Mouse (Mus musculus) layer of hippocampus, adult 9-10 months (tissue): Measurements from ENCODE around the gene Mettl21a.
"Not testable (repeated sequence)": the region's sequence is repeated elsewhere in the genome, so short reads cannot be mapped to it uniquely, and the experiment has no call there.

Source experiments
- DNase-seq: peaks from one replicate; pipeline ENCODE4 v3.0.0; 2022; ENCODE audit warnings: low spot score

Mettl21a gene

DNA sequence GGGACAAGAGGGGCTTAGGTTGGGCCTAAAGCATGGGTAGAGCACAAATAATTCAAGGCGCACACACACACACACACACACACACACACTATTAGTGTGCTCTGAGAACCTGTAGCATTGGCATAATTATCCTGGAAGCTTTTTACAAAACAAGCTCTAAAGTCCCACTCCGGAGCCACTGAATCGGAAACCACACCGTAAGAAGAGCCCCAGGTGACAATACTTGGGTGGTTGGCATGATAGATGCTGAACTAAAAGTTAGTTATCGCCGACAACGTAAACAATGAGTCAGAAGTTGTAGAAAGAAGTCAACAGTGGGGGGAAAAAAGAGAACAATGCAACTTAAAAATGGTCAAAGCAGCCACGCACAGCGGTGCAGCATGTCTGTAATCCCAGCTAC is 2.7 kb downstream of the Mettl21a start:
- no peak for DNase-seq

DNA sequence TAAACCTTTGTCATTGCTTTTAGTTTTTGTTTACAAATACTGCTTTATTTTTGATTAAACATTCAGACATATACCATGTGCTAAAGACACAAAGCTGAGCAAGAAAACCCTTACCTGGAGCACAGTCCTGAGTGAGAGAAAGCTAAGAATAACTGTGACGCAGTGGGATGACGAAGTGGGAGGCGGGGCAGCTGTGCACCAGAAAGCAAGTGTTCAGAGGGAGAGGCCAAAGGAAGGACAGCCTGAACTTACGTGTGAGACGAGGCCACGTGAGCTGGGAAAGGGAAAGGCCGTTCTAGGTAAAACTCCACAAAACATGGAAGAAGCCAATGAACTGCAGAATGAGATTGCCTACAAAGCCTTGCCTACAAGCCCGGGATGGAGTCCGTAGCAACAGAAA is 7.1 kb downstream of the Mettl21a start:
- DNase-seq = no peak

DNA sequence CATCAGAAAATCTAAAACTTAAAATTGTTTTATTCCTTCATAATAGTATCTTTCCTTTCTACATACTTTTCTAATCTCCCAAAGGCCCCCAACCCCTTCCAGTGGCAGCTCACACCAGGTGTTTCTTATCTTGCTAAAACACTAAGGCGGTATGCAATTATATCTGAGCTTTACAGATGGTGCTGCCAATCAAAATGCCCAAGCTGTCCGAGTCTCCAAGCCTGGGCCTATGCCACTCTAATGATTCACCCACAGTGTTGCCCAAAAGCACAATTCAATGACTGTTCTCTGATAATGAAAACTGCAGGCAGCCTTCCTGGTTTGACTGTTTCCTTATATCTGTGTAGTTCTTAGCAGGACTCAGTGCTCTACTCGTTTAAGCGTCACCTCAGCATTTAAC is 7.9 kb downstream of the Mettl21a start:
- no peak for DNase-seq

DNA sequence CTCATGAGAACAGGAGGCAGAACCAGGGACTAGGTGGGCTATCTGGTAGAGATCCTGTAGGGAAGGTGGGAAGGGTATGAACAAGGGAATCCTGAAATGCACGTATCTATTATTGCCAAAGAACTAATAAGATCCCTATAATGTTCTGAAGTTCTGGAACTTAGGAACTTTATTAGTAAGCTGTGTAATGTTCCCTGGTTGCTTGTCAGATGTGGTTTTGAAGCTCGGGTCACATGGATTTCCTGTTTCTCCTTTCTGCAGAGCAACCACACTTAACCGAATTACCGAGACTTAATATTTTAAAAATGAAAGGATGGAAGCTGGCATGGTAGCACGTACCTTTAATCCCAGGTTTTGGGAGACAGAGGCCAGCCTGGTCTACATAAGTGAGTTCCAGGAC is 13.7 kb downstream of the Mettl21a start:
- DNase-seq = no peak

DNA sequence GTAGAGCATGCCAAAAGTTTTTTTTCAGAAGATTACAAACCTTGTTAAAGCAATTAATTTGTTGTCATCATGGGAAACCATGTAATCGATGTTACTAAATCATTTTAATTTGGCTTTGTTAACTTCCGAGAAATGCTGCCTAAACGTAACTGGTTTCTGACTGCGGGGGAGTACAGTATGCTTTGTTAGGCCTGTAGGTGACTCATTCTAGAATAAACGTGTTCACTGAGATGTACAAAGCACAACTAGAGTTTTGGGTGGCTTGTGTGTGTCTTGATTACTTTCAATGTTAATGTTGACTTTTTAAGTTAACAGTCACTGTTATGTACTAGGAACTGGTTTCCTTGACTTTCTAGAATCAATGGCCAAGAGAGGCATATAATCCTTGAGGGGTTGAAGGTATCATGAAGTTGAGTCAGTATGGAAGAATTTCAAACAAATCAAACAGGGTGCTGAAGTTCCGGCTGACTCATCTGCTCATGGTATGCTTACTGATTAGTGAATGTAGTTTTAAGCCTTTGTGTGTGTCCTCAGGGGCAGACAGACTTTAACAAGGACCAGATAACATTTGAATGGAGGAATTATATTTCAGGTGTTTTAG is 15.7 kb downstream of the Mettl21a start:
- DNase-seq = no peak

DNA sequence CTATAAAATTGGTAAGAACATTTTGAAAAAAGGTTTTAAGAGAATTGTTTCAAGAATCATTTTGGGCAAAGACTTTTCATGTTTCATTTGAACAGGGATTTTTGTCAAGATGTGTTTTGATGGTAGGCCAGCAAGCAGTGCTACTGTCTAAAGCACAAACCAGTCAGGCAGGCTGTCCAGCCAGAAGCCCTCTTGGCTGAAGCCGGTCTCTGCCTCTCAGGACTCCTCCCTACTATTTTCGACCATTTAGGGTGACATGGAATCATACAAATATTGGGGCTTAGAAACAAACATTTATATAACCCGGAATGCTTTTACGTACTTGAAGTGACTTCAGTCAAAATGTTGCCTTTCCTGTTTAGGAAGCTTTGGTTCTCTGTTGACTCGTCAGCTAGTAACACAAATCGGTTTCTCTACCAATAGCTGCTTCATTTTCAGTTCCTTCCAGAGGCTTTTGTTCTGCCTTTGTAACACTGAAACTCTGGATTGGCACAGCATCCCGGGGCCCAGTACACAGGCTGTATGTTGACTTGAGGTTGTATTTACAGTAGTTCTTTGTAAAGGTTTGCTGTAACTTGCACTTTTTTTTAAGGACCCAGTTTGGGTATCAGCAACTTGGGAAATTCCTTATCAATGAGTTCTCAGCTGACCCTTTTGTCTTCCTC is 16.5 kb downstream of the Mettl21a start:
- DNase-seq = no peak

DNA sequence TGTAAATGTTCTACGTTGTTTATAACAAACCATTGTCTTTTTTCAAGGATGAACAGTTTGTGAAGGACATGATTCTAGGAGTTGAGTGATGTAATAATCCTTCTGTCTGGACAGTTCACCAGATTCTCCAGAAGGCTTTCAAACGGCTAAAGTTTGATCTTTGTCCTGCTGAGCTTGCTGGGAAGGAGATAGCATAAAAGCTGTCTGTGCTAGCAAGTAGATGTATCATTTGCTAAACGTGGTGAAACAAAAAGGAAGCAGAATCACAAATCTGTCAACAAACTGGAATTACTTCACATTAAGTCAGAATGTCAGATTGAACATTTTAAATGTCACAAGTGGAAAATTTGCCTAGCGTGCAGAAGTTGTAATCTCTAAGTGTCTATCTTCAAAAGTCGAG is 18.1 kb downstream of the Mettl21a start:
- DNase-seq = no peak

DNA sequence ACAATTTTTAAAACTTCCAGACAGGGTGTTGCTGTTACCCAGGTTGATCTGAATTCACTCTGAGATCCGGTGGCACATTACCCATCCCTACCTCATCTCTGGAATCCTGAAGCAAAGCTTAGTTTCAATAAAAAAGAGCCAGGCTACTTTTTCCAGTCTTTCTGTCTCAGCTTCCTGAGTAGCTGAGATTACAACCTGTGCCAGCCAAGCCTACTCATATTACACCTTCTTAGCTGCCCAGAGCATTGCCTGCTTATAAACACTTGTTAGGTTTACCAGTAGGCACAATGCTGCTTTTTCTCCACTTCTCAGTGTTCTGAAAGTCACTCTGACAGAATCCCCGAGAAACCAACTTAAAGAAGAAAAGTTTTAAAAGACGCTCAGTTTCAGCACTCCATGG is 38.2 kb downstream of the Mettl21a start:
- no peak for DNase-seq

DNA sequence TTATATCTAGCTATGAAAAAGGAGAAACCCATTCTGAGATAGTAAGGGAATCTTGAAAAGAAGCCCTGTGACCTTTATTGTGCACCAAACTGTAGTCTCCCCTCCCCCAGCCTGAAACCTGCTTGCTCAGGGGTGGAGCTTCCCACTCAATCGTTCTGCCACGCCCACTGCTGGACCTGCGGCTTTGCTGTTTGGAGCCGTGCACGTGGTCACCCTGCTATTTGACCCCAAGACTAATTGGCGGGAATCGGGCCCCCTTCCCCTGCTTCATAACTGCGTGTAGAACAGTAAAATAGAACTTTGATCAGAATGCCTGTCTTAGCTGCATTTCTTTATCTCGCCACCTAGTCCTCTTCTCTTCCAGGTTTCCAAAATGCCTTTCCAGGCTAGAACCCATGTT is 39.1 kb downstream of the Mettl21a start:
- DNase-seq = not testable (repeated sequence)

DNA sequence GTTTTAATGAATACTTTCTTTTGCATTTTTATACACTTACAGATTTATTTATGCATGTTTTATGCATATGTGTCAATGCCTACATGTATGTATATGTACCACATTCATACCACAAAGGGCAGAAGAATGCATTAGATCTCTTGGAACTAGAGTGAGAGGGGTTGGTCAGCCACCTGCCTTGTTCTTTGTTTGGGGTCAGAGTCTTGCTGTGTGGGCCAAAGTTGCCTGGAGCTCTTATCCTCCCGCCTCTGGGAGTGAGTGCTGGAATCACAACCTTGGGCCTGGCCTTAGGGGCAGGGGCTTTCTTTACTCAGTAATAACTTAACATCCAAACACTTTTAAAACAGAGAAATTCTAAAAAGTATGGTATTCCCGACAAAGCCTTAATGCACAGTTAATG is 40.3 kb downstream of the Mettl21a start:
- no peak for DNase-seq

DNA sequence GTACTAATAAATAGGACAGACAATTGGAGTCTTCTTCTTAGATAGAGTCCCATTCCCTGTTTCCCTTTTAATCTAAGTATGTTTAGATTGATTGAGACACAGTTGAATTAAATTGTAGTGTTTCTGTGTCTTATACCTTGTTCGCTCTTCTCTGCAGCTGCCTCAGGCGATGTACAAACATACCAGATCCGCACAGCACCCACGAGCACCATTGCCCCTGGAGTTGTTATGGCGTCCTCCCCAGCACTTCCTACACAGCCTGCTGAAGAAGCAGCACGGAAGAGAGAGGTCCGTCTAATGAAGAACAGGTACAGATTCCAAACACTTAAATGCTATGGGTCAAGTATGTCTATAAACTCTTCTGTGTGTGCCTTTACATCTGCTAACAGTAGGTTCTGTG is 41.0 kb downstream of the Mettl21a start:
- no peak for DNase-seq

DNA sequence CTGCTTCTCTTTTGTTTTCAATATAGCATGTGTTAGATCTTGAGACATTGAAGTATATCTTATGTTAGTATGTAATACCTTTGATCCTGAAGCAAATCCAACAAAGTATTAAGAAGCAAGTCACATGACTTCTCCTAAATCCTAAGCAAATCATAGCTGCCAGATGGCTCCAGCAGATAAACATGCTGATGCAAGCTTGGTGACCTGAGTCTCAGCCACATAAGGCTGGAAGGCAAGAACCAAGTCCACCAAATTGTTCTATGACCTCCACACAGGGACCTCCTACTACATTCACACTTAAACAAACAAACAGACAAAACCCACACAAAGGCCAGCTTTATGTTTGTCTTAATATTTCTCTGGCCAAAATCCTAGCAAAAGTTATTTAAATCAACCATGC is 48.8 kb downstream of the Mettl21a start:
- DNase-seq = no peak

DNA sequence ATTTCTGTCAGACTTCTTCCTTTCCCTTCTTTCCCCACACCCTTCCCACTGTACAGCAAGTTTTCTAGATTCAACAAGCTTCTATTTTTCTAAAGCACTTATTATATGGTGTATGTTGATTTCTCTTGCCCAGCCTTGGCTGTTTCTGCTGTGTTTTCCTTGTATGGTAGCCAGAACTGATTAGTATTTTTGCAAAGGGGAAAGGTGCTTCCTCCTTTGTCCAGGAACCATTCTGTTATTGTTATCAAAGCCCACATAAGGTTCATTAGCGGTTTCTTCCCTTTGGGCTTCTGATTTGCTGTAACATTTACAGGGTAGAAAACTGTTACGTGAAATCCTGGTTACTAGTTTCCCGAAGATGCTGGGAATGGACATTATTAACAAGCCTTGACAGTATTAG is 56.9 kb downstream of the Mettl21a start:
- DNase-seq = no peak
